Mouse (Mus musculus) liver, embryonic 14.5 days (tissue): ENCODE measurements around the gene Acot7.

Source experiments
- CTCF ChIP-seq: IDR thresholded peaks from 2 replicates; pipeline ENCODE4 v1.5.1; 2016; ENCODE audit warnings: antibody characterized with exemption, low read depth, control low read depth
- EP300 ChIP-seq: IDR thresholded peaks from 2 replicates; pipeline ENCODE4 v1.6.1; 2016; ENCODE audit warnings: antibody characterized with exemption, low read depth

DNA sequence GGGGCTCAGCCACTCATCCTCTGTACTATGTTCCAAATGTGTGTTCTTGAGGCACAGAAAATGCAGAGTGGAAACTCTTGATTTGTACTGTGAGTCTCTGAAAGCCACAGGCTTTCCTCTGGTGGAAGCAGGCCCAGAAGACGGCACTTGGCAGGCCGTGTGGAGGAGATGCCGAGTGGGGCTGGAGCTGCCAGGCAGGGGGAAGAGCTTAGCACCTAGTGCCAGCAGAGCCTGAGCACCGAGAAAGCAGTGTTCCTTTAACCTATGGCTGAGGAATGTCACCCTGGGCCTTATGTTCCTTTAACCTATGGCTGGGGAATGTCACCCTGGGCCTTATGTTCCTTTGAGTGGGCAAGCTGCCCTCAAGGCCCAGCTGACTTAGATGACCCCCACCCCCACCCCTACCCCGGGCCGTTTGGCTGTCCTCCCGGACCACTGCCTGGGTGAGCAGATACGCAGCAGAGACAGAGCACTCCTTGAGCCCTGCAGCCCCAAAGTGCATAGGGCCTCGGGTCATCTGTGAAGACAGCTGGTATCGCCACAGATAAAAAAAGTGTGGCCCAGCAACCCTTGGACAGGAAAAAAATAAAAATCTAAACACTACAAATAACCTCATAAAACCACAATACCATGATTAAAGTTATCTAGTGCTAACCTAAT, 88.4 kb downstream of the Acot7 start:
- no peak for TF ChIP-seq EP300
- no peak for TF ChIP-seq CTCF
